Mouse (Mus musculus) lung, postnatal 0 days (tissue): ENCODE measurements at regions not wholly inside any gene's neighbourhood (a gene's known extent, or its start where the extent isn't known, plus 50 kb on each side); places are given as distances from the start of the nearest gene placed in this dataset.
"Not testable (repeated sequence)": the region's sequence is repeated elsewhere in the genome, so short reads cannot be mapped to it uniquely, and the experiment has no call there.

Experiments used
- ATAC-seq: fragments of 200-750 bp; cut with Nextera tagmentation; 2 replicates; pipeline ENCODE4 v1.8.0; 2017; ENCODE audit warnings: moderate library complexity
- DNase-seq: peaks from one replicate; pipeline ENCODE4 v3.0.0-alpha.2; 2016; ENCODE audit warnings: low spot score
- H3K27ac ChIP-seq: fragments of 300-500 bp; sonication (generic); 2 replicates; pipeline ENCODE4 v1.5.1; 2014; ENCODE audit warnings: antibody characterized with exemption, mild to moderate bottlenecking, low read length, mixed read lengths
- H3K27me3 ChIP-seq: fragments of 300-500 bp; sonication (generic); replicated peaks from 2 replicates; pipeline ENCODE4 v1.6.1; 2014; ENCODE audit warnings: low read length, mixed read lengths; ENCODE audit not compliant: insufficient read depth
- H3K36me3 ChIP-seq: fragments of 300-500 bp; sonication (generic); 2 replicates; pipeline ENCODE4 v1.6.1; 2014; ENCODE audit warnings: low read length, mixed read lengths; ENCODE audit not compliant: insufficient read depth
- H3K4me1 ChIP-seq: fragments of 300-500 bp; sonication (generic); 2 replicates; pipeline ENCODE4 v1.6.1; 2014; ENCODE audit warnings: antibody characterized with exemption, low read depth, low read length, mixed read lengths; ENCODE audit not compliant: insufficient read depth
- H3K4me2 ChIP-seq: fragments of 300-500 bp; sonication (generic); replicated peaks from 2 replicates; pipeline ENCODE4 v1.6.1; 2014; ENCODE audit warnings: low read depth, mild to moderate bottlenecking, low read length, moderate library complexity, mixed read lengths
- H3K4me3 ChIP-seq: fragments of 300-500 bp; sonication (generic); 2 replicates; pipeline ENCODE4 v1.5.1; 2014; ENCODE audit warnings: low read depth, low read length
- H3K9ac ChIP-seq: fragments of 300-500 bp; sonication (generic); replicated peaks from 2 replicates; pipeline ENCODE4 v1.6.1; 2014; ENCODE audit warnings: low read depth, mild to moderate bottlenecking
- H3K9me3 ChIP-seq: fragments of 300-500 bp; sonication (generic); 2 replicates; pipeline ENCODE4 v1.6.1; 2016; ENCODE audit warnings: low read length, mixed read lengths
- CTCF ChIP-seq: IDR thresholded peaks from 2 replicates; pipeline ENCODE4 v1.5.1; 2016; ENCODE audit warnings: antibody characterized with exemption, mild to moderate bottlenecking
- EP300 ChIP-seq: IDR thresholded peaks from 2 replicates; pipeline ENCODE4 v1.6.1; 2016; ENCODE audit warnings: antibody characterized with exemption, mild to moderate bottlenecking, control low read depth
- WGBS: fragments of 180-500 bp; shearing (Covaris S2); extraction: QIAGEN DNeasy Blood & Tissue Kit; methylation state at CpG from one replicate; pipeline ENCODE4 v1.1.7; 2014; 5-methylcytosine and 5-hydroxymethylcytosine counted together

GRCm38 (mm10) chr5:28785347-28786060 is 318.4 kb upstream of the Shh start:
- Histone ChIP-seq H3K4me3 (no peak overlapping the region), H3K4me2 (no peak overlapping the region), H3K9ac (no peak overlapping the region), H3K36me3 (no peaks in the 10 kb centered on the region), H3K4me1 (no peaks in the 10 kb centered on the region), H3K27ac (no peak overlapping the region), H3K27me3 (no peaks in the 10 kb centered on the region), H3K9me3 (no peaks in the 10 kb centered on the region)
- peak; percentile 74 for DNase-seq
- peak; percentile 79 for ATAC-seq
- TF ChIP-seq CTCF (no peak), EP300 (peak; percentile 93)
- 35% methylated on average over 11 of the region's 11 CpGs for WGBS

GRCm38 (mm10) chr5:28784339-28784966 is 317.4 kb upstream of the Shh start:
- H3K9me3 ChIP-seq: no peaks in the 10 kb centered on the region
- 89% methylated on average over 6 of the region's 6 CpGs for WGBS
- DNase-seq (no peak), ATAC-seq (no peak)
- TF ChIP-seq EP300: no peak
- TF ChIP-seq CTCF: no peak
- H3K4me3 ChIP-seq: no peak overlapping the region
- no peaks in the 10 kb centered on the region for H3K36me3 ChIP-seq
- H3K9ac ChIP-seq: no peak overlapping the region
- no peaks in the 10 kb centered on the region for H3K4me1 ChIP-seq
- H3K27me3 ChIP-seq: no peaks in the 10 kb centered on the region
- no peak overlapping the region for H3K27ac ChIP-seq
- no peak overlapping the region for H3K4me2 ChIP-seq

GRCm38 (mm10) chr5:28775648-28776359 is 308.7 kb upstream of the Shh start:
- no peak for ATAC-seq
- Histone ChIP-seq H3K36me3 (no peaks in the 10 kb centered on the region), H3K9ac (no peak overlapping the region), H3K4me3 (no peak overlapping the region), H3K9me3 (no peaks in the 10 kb centered on the region), H3K27ac (no peak overlapping the region), H3K4me1 (no peaks in the 10 kb centered on the region), H3K27me3 (no peaks in the 10 kb centered on the region), H3K4me2 (no peak overlapping the region)
- no peak for DNase-seq
- TF ChIP-seq CTCF: no peak
- no peak for TF ChIP-seq EP300
- WGBS: 78% methylated on average over 2 of the region's 2 CpGs

GRCm38 (mm10) chr5:28771796-28772195 is 304.7 kb upstream of the Shh start:
- TF ChIP-seq CTCF: no peak
- no peak for TF ChIP-seq EP300
- H3K4me1 ChIP-seq: no peaks in the 10 kb centered on the region
- no peak overlapping the region for H3K9ac ChIP-seq
- H3K27me3 ChIP-seq: no peaks in the 10 kb centered on the region
- no peak overlapping the region for H3K4me2 ChIP-seq
- no peak for ATAC-seq
- H3K36me3 ChIP-seq: no peaks in the 10 kb centered on the region
- H3K4me3 ChIP-seq: no peak overlapping the region
- H3K27ac ChIP-seq: no peak overlapping the region
- 75% methylated on average over 1 of the region's 1 CpGs for WGBS
- no peak for DNase-seq
- no peaks in the 10 kb centered on the region for H3K9me3 ChIP-seq

- DNase-seq: no peak
These were observed 289.3 kb upstream of the Shh start for GRCm38 (mm10) chr5:28756171-28756948.

GRCm38 (mm10) chr5:28751821-28752220 is 284.8 kb upstream of the Shh start:
- H3K27ac ChIP-seq, H3K36me3 ChIP-seq, H3K9ac ChIP-seq, H3K4me2 ChIP-seq, H3K9me3 ChIP-seq, ATAC-seq, DNase-seq, H3K4me1 ChIP-seq, H3K27me3 ChIP-seq, H3K4me3 ChIP-seq: not testable (repeated sequence)

More at GRCm38 (mm10) chr5:28756171-28756948, 289.3 kb upstream of the Shh start:
- Histone ChIP-seq H3K4me1 (no peaks in the 10 kb centered on the region), H3K36me3 (no peaks in the 10 kb centered on the region), H3K27ac (no peak overlapping the region), H3K9ac (no peak overlapping the region), H3K9me3 (no peaks in the 10 kb centered on the region), H3K27me3 (no peaks in the 10 kb centered on the region), H3K4me3 (no peak overlapping the region), H3K4me2 (no peak overlapping the region)
- no peak for ATAC-seq
- TF ChIP-seq CTCF (no peak), EP300 (no peak)
- 64% methylated on average over 6 of the region's 6 CpGs for WGBS
